Mouse (Mus musculus) CH12.LX (cell line): ENCODE results near the gene Fgfr2. TPM values are rescaled to one million over a fixed set of nuclear protein-coding genes. Genes with fewer than 3 reads are reported as not detected.

ENCODE experiments used
- DNase-seq: peaks from one replicate; pipeline ENCODE4 v3.0.0-alpha.2; 2013; ENCODE audit errors: extremely low read depth
- H3K27ac ChIP-seq: 2 replicates; pipeline ENCODE4 v1.5.1; 2012; ENCODE audit warnings: low read depth, mild to moderate bottlenecking, control low read depth, moderate library complexity; ENCODE audit not compliant: insufficient read depth
- H3K27me3 ChIP-seq: replicated peaks from 2 replicates; pipeline ENCODE3; 2012; ENCODE audit warnings: inconsistent platforms
- H3K36me3 ChIP-seq, 2 experiments: replicated peaks in 1 of 2; 2 replicates each; pipeline versions ENCODE3 to v1.6.1; 2012; ENCODE audit warnings: inconsistent platforms in 1 of 2, low read length in 1 of 2, mild to moderate bottlenecking in 1 of 2, mixed read lengths in 1 of 2, moderate library complexity in 1 of 2; ENCODE audit not compliant: control insufficient read depth in 1 of 2, insufficient read depth in 1 of 2
- H3K4me1 ChIP-seq, 2 experiments: 2 replicates each; pipeline ENCODE4 v1.6.1; 2012; ENCODE audit warnings: inconsistent platforms in 1 of 2, moderate library complexity in 1 of 2; ENCODE audit not compliant: insufficient read depth in 2 of 2, control insufficient read depth in 1 of 2
- H3K4me2 ChIP-seq: 2 replicates; pipeline ENCODE4 v1.6.1; 2012; ENCODE audit warnings: low read depth, mild to moderate bottlenecking, control low read depth; ENCODE audit not compliant: poor library complexity, insufficient read depth, severe bottlenecking
- H3K4me3 ChIP-seq, 3 experiments: fragments of 150-350 bp in 1 of 3; sonication (generic) in 1 of 3; replicated peaks in 1 of 3; 2 replicates each; pipeline versions ENCODE3 to v1.5.1; 2011 to 2012; ENCODE audit warnings: low read depth in 2 of 3, low read length in 2 of 3, mild to moderate bottlenecking in 2 of 3, moderate library complexity in 2 of 3, control low read depth in 1 of 3, improper control_type of control experiment in 1 of 3, inconsistent platforms in 1 of 3, mixed read lengths in 1 of 3; ENCODE audit not compliant: poor library complexity in 1 of 3
- H3K79me2 ChIP-seq: replicated peaks from 2 replicates; pipeline ENCODE4 v1.6.1; 2012; ENCODE audit warnings: mild to moderate bottlenecking, moderate library complexity; ENCODE audit not compliant: control insufficient read depth, poor library complexity, insufficient read depth, severe bottlenecking; ENCODE audit errors: extremely low read depth
- H3K9ac ChIP-seq: 2 replicates; pipeline ENCODE4 v1.6.1; 2012; ENCODE audit warnings: low read depth, mild to moderate bottlenecking, control low read depth, moderate library complexity; ENCODE audit not compliant: insufficient read depth
- H3K9me3 ChIP-seq: replicated peaks from 2 replicates; pipeline ENCODE3; 2012; ENCODE audit warnings: low read length, inconsistent platforms, mixed read lengths
- CTCF ChIP-seq, 2 experiments: IDR thresholded peaks in 1 of 2; conservative IDR thresholded peaks in 1 of 2; 2 replicates each; pipeline ENCODE4 v1.5.1; 2011 to 2012; ENCODE audit warnings: low read depth in 2 of 2, low read length in 2 of 2, improper control_type of control experiment in 1 of 2, inconsistent platforms in 1 of 2, mild to moderate bottlenecking in 1 of 2, moderate library complexity in 1 of 2
- EP300 ChIP-seq: IDR thresholded peaks from 2 replicates; pipeline ENCODE4 v1.6.1; 2011; ENCODE audit warnings: low read length, improper control_type of control experiment
- JUN ChIP-seq: IDR thresholded peaks from 2 replicates; pipeline ENCODE4 v1.6.1; 2011; ENCODE audit warnings: low read depth, mild to moderate bottlenecking, low read length, improper control_type of control experiment, moderate library complexity; ENCODE audit not compliant: insufficient read depth
- JUND ChIP-seq: conservative IDR thresholded peaks from 2 replicates; pipeline ENCODE4 v1.6.1; 2011; ENCODE audit warnings: low read depth, low read length, improper control_type of control experiment
- KAT2A ChIP-seq: IDR thresholded peaks from 2 replicates; pipeline ENCODE4 v1.6.1; 2012; ENCODE audit warnings: low read length, improper control_type of control experiment, inconsistent platforms; ENCODE audit not compliant: insufficient replicate concordance
- MAFK ChIP-seq: IDR thresholded peaks from 2 replicates; pipeline ENCODE4 v1.6.1; 2011; ENCODE audit warnings: low read length, improper control_type of control experiment; ENCODE audit not compliant: insufficient replicate concordance
- MYC ChIP-seq: IDR thresholded peaks from 2 replicates; pipeline ENCODE4 v1.6.1; 2011; ENCODE audit warnings: low read depth, mild to moderate bottlenecking, improper control_type of control experiment, low read length
- PAX5 ChIP-seq: IDR thresholded peaks from 2 replicates; pipeline ENCODE4 v1.6.1; 2012; ENCODE audit warnings: low read length, inconsistent platforms, mixed read lengths
- POLR2AphosphoS2 ChIP-seq: IDR thresholded peaks from 2 replicates; pipeline ENCODE4 v1.6.1; 2011; ENCODE audit warnings: low read depth, low read length, improper control_type of control experiment
- RAD21 ChIP-seq: IDR thresholded peaks from 2 replicates; pipeline ENCODE4 v1.6.1; 2011; ENCODE audit warnings: low read depth, mild to moderate bottlenecking, low read length, improper control_type of control experiment, moderate library complexity
- SMC3 ChIP-seq: IDR thresholded peaks from 2 replicates; pipeline ENCODE4 v1.6.1; 2011; ENCODE audit warnings: low read depth, low read length, improper control_type of control experiment
- UBTF ChIP-seq: IDR thresholded peaks from 2 replicates; pipeline ENCODE4 v1.6.1; 2012; ENCODE audit warnings: low read depth, mild to moderate bottlenecking, inconsistent platforms, low read length, improper control_type of control experiment, moderate library complexity
- dilution Hi-C: fragments of 300-500 bp; cut with MboI; formaldehyde crosslinking; loops from 2 replicates; pipeline ENCODE4 v1.14.3; 2020; ENCODE audit warnings: low sequenced_read_pairs; ENCODE audit not compliant: extremely low pct_unique_long_range_greater_than_20kb, extremely low pct_ligation_motif_present
- in situ Hi-C: fragments of 300-500 bp; cut with MboI; formaldehyde crosslinking; loops from 3 replicates; pipeline ENCODE4 v1.14.3; 2019; ENCODE audit warnings: low sequenced_read_pairs, low pct_ligation_motif_present, low pct_unique_long_range_greater_than_20kb, mixed read lengths
- polyA plus RNA-seq: library from polyadenylated mRNA; unstranded; fragments of >175 nt; gene quantifications from 2 replicates; pipeline ENCODE4 v1.2.1, GENCODE M21; 2012; ENCODE audit warnings: low read depth; ENCODE audit not compliant: insufficient read length
- total RNA-seq, 2 experiments: library from RNA; depleted of rRNA; stranded (reverse); fragments of 300-350 nt in 1 of 2; fragments of >200 nt in 1 of 2; gene quantifications; 2 replicates each; pipeline ENCODE4 v1.2.3; 2012 to 2014

Gene Fgfr2
- total and polyA plus RNA-seq, 3 experiments: not detected

DNA sequence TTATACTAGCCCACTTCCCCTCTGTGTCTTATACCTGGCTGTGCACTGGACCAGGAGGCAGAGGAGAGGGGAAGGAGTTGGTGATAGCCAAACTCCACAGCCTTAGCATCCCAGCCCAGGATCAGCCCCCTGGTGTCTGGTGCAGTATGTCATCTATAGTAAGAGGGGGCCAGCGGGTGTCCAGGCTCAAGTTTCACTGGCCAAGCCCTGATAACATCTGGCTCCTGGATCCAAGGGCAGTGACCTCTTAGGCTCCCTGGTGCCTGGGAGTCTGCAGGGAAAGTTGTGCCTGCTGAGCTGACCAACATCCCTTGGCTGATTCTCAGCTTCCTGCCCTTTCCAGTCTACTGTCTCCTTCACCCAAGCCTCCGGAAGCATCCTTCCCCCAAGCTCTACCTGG lies 1315.9 kb downstream of the Fgfr2 start:
- no peak overlapping the region for H3K27ac ChIP-seq
- dilution Hi-C loops (no loop called here), in situ Hi-C loops (no loop called here)
- H3K4me3 ChIP-seq: no peak overlapping the region
- no peaks in the 10 kb centered on the region for H3K79me2 ChIP-seq
- H3K36me3 ChIP-seq: no peaks in the 10 kb centered on the region
- H3K4me1 ChIP-seq: no peaks in the 10 kb centered on the region
- no peak overlapping the region for H3K4me2 ChIP-seq
- TF ChIP-seq RAD21: no peak
- TF ChIP-seq UBTF: no peak
- no peak for TF ChIP-seq JUN
- no peak for TF ChIP-seq JUND
- no peak for TF ChIP-seq PAX5
- TF ChIP-seq KAT2A: no peak
- TF ChIP-seq MYC: no peak
- TF ChIP-seq POLR2AphosphoS2: no peak
- TF ChIP-seq MAFK: no peak
- no peak for DNase-seq
- H3K9me3 ChIP-seq: no peaks in the 10 kb centered on the region
- peaks cover 93% of the 10 kb centered on the region for H3K27me3 ChIP-seq
- no peak overlapping the region for H3K9ac ChIP-seq

DNA sequence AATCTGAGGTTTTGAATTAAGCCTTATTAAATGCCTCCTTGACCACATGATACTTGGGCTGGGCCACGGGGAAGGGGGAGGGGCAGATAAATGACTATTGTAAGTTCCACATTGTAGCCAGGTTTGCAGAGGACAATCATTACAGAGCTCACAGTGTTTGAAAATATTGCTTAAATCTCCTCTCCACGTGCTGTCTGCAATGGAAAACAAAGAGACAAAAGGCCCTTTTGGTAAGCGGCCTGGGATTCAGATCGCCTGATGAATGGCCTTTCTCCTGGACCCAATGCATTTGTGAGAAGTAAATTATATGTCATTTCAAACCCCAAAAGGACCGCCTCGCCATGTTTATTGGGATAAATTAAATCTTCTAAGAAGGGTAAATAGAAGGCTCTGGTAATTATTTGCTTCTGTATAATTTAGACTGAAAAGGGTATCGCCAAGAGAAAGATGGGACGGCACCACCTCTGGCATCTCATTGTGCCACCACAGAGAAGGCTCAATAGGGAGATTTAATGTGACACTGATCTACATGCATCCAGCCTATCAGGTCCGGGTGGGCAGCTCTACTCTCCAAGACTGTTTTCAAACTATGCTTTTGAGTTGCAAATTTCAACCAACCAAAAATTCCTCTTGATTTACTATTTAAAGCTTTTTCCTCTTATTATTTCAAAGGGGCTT lies 1317.5 kb downstream of the Fgfr2 start:
- TF ChIP-seq CTCF (conservative IDR thresholded peaks at IDR 0.05 in 1 of 2, IDR thresholded peaks at IDR 0.05 in 1 of 2; ENCODE audit: low read depth in 2 of 2, low read length in 2 of 2) (no peak), EP300 (no peak)

DNA sequence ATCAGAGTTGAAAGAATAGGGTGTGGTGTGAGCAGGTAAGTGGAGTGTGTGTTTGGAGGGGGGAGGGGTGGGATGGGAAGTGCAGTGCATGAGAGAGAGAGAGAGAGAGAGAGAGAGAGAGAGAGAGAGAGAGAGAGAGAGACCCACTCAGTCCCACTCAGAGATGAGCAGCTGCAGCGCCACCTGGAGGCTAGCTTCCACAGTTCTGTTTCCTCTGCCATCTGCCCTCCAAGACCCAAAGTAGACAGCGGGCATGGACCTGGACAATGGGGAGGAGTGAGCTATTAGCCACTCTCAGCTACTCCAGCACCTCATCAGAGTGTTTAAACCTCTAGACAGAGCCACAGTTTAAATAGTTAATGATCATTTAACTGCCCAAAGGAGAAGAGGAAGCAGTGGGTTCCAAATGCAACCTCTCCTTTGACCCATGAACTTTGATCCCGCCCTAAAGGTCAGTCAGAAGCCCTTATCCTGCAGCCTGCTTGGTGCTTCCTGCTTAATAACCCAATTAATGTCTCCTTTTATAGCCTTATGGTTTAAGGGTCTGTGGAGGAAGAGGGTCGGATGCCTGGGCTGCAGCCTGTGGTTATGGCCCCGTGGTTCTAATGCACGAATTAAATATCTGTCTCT lies 1322.6 kb downstream of the Fgfr2 start:
- dilution Hi-C loops: no loop called here
- peak; percentile 4 for DNase-seq
- in situ Hi-C loops: no loop called here

More for the DNA sequence above, 1317.5 kb downstream of the Fgfr2 start:
- Histone ChIP-seq H3K4me2 (no peak overlapping the region), H3K27me3 (peaks cover 98% of the 10 kb centered on the region), H3K36me3 (no peaks in the 10 kb centered on the region), H3K27ac (no peak overlapping the region), H3K9ac (no peak overlapping the region), H3K9me3 (no peaks in the 10 kb centered on the region), H3K4me1 (no peaks in the 10 kb centered on the region), H3K4me3 (no peak overlapping the region), H3K79me2 (no peaks in the 10 kb centered on the region)
- DNase-seq: no peak
- in situ Hi-C loops (no loop called here), dilution Hi-C loops (no loop called here)

More for the DNA sequence above, 1322.6 kb downstream of the Fgfr2 start:
- no peak overlapping the region for H3K4me3 ChIP-seq
- TF ChIP-seq SMC3: peak; percentile 50
- TF ChIP-seq CTCF (conservative IDR thresholded peaks at IDR 0.05 in 1 of 2, IDR thresholded peaks at IDR 0.05 in 1 of 2; ENCODE audit: low read depth in 2 of 2, low read length in 2 of 2): peak; percentile 13 to 60; a peak in 2 of 4 replicates
- TF ChIP-seq MAFK: no peak
- TF ChIP-seq RAD21: peak; percentile 16
- H3K9me3 ChIP-seq: no peaks in the 10 kb centered on the region
- H3K4me1 ChIP-seq: no peaks in the 10 kb centered on the region
- no peak overlapping the region for H3K4me2 ChIP-seq
- H3K9ac ChIP-seq: no peak overlapping the region
- H3K27me3 ChIP-seq: peaks cover 85% of the 10 kb centered on the region
- H3K79me2 ChIP-seq: no peaks in the 10 kb centered on the region
- H3K36me3 ChIP-seq: no peaks in the 10 kb centered on the region
- no peak overlapping the region for H3K27ac ChIP-seq
